Mouse (Mus musculus): ENCODE data around the gene Crip2. TPM values are rescaled to one million over a fixed set of nuclear protein-coding genes. Genes with fewer than 3 reads are reported as not detected.

Gene Crip2
- polyA plus RNA-seq, 1 experiment from 2014 or later, result 78.8 TPM

DNA sequence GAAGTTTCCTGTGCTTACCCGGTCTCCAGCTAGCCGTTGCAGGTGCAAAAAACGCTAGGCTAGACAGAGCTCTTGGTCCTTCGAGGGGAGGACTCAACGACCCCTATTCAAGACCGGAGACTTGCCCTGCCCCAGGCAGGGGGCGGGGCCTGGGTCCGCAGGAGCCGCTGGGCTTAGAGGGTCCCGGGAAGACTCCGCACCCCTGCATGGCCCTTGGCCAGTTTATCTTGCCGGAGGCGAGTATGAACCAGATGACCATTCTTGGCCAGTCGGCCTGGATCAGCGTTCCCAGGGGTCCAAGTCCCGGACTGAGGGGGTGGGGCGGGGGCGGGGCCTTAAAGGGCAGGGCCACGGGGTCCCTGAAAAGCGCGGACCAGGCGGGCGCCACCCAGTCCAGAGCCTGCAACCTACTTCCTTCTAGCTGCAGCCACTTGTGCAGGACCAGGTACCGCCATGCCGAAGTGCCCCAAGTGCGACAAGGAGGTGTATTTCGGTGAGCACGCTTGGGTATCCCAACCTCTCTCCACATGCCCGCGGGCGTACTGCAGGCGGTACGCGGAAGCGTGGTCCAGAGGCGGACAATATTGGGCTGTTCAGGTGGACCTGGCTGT, 11.7 kb downstream of the Crip2 start:
- no peaks in the 10 kb centered on the region for H3K36me3 ChIP-seq
- WGBS, result under 1% methylated on average over 36 of the region's 36 CpGs
- H3K27ac ChIP-seq, result no peak overlapping the region
- ATAC-seq (ENCODE audit: insufficient number of reproducible peaks, insufficient read depth, low FRiP score, low TSS enrichment), result no peak
- peaks cover 56% of the 10 kb centered on the region for H3K27me3 ChIP-seq
- peak overlapping the region; percentile 44 for H3K4me3 ChIP-seq
- H3K4me2 ChIP-seq (replicated peaks), result peak overlapping the region; percentile 83
- peaks cover 18% of the 10 kb centered on the region for H3K4me1 ChIP-seq
- H3K9ac ChIP-seq, result peak overlapping the region; percentile 52
- H3K9me3 ChIP-seq, result no peaks in the 10 kb centered on the region

DNA sequence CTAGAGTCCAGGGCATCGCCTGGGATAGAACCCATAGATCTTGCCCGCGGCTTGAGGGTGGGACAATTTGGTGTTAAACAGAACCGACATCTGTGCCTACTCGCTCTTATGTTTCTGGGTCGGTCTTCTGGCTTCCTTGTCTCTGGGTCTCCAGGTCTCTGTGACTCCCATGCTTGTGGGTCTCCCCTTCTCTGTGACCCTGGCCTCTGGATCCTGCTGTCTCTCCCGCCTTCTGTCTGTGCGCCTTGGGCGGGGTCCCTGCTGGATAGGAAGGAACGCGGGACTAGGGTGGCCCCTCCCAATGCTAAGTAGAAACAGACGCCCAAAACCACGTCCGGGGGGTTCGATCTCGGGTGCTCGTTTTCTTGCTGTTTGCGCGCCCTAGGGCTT, 12.2 kb downstream of the Crip2 start:
- no peaks in the 10 kb centered on the region for H3K9me3 ChIP-seq
- H3K4me3 ChIP-seq, result peak overlapping the region; percentile 44
- WGBS, result 15% methylated on average over 19 of the region's 19 CpGs
- H3K36me3 ChIP-seq, result no peaks in the 10 kb centered on the region
- peak overlapping the region; percentile 52; the same call in 1 of the 2 replicates for H3K9ac ChIP-seq
- peaks cover 23% of the 10 kb centered on the region for H3K4me1 ChIP-seq
- H3K27me3 ChIP-seq, result peaks cover 51% of the 10 kb centered on the region
- ATAC-seq (ENCODE audit: insufficient number of reproducible peaks, insufficient read depth, low FRiP score, low TSS enrichment), result no peak
- H3K27ac ChIP-seq, result no peak overlapping the region
- H3K4me2 ChIP-seq (replicated peaks), result peak overlapping the region; percentile 83

- 78% methylated on average over 6 of the region's 6 CpGs for WGBS
- Histone ChIP-seq H3K9ac (no peak overlapping the region), H3K9me3 (no peaks in the 10 kb centered on the region), H3K27ac (no peak overlapping the region), H3K4me1 (peaks cover 23% of the 10 kb centered on the region), H3K36me3 (no peaks in the 10 kb centered on the region), H3K27me3 (peaks cover 43% of the 10 kb centered on the region), H3K4me3 (no peak overlapping the region), H3K4me2 (replicated peaks) (no peak overlapping the region)
- ATAC-seq (ENCODE audit: insufficient number of reproducible peaks, insufficient read depth, low FRiP score, low TSS enrichment), result no peak
Measured at GRCm38 (mm10) chr12:113152991-113153525, 13.0 kb downstream of the Crip2 start.

- Histone ChIP-seq H3K4me2 (replicated peaks) (no peak overlapping the region), H3K4me3 (no peak overlapping the region), H3K27me3 (peaks cover 37% of the 10 kb centered on the region), H3K9me3 (no peaks in the 10 kb centered on the region), H3K36me3 (no peaks in the 10 kb centered on the region), H3K4me1 (peaks cover 23% of the 10 kb centered on the region), H3K9ac (no peak overlapping the region), H3K27ac (no peak overlapping the region)
- 93% methylated on average over 7 of the region's 7 CpGs for WGBS
- ATAC-seq (ENCODE audit: insufficient number of reproducible peaks, insufficient read depth, low FRiP score, low TSS enrichment), result no peak
Measured at GRCm38 (mm10) chr12:113153971-113154370, 13.9 kb downstream of the Crip2 start.

DNA sequence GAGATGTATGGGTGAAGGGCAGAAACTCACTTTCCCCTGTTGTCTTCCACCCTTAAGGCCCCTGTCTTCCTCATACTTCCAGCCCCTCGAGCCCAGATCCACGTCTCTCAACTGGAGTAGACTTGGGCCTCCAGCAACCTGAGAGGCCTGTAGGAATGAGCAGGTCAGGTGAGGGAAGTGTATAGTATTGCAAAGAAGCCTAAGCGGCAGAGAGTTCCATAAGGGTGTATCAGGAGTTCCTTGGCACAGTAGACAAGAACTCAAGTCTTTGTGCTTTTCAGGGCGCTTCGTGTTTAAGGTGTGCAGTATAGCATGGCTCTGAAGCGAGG, 14.7 kb downstream of the Crip2 start:
- peaks cover 23% of the 10 kb centered on the region for H3K4me1 ChIP-seq
- no peak for ATAC-seq (ENCODE audit: insufficient number of reproducible peaks, insufficient read depth, low FRiP score, low TSS enrichment)
- no peaks in the 10 kb centered on the region for H3K36me3 ChIP-seq
- H3K27ac ChIP-seq, result no peak overlapping the region
- no peak overlapping the region for H3K9ac ChIP-seq
- H3K4me3 ChIP-seq, result peak overlapping the region; percentile 39; the same call in 1 of the 2 replicates
- no peaks in the 10 kb centered on the region for H3K9me3 ChIP-seq
- 73% methylated on average over 6 of the region's 6 CpGs for WGBS
- peak overlapping the region; percentile 84 for H3K4me2 ChIP-seq (replicated peaks)
- peaks cover 31% of the 10 kb centered on the region for H3K27me3 ChIP-seq

- Histone ChIP-seq H3K4me1 (peaks cover 23% of the 10 kb centered on the region), H3K9ac (peak overlapping the region; percentile 64; the same call in 1 of the 2 replicates), H3K27ac (peak overlapping the region; percentile 76), H3K4me3 (peak overlapping the region; percentile 39), H3K36me3 (no peaks in the 10 kb centered on the region), H3K27me3 (peaks cover 26% of the 10 kb centered on the region), H3K4me2 (replicated peaks) (peak overlapping the region; percentile 84), H3K9me3 (no peaks in the 10 kb centered on the region)
- 3% methylated on average over 32 of the region's 32 CpGs for WGBS
- ATAC-seq (ENCODE audit: insufficient number of reproducible peaks, insufficient read depth, low FRiP score, low TSS enrichment), result no peak
Measured at GRCm38 (mm10) chr12:113155076-113155771, 15.2 kb downstream of the Crip2 start.

DNA sequence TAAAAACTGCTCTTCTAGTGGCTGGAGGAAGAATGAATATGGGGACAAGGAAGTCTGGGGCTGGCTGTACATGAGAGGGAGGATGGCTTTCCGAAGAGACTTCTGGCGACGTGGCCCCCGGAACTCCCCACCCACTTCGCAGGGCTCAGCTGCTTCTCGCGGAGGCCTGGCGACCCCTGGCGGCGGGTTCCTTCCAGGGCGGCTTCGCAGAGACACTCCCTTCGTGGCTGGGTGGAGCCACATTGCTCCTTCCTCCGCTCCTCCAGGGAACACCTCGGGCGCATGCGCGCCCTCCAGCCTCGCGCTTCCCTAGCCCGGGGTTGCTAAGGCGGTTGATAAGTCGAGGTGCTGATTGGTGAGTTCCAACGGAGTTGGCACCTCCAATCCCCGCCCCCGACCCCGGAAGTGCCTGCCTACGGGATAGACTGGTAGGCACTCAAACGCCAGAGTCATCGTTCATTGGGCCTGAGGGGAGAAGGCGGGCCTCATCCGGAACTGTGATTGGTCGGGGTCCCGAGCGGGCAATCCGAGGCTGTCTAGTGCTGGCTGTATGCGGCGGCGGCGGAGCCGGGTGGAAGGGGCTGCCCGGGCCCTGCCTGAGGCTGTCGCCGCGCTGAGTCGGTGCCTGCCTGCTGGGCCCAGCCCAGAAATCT, 16.0 kb downstream of the Crip2 start, which contains the start of gene Tedc1:
TSS of gene Tedc1 (plus strand) at position 535 of the 653 bp plus-strand sequence.
- WGBS, result under 1% methylated on average over 46 of the region's 46 CpGs
- H3K27ac ChIP-seq, result peak within 1 kb of the TSS; percentile 76

DNA sequence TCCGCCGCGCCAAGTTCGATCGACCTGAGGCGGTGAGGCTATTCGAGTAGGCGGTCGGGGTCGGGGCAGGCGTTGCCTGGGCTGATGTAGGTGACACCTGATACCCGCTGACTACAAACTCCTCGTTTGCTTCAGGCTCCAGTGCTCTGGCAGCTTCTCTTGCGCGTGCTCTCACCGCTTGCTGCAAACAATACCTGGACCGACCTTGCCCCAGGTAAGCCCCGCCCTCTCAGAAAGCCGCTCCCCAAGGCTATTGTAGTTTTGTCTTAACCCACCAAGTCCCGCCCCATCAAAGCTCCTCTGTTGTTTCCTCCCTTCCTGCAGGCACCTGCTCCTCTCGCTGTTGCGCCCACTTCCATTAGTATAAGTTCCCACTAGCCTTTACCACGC, 16.5 kb downstream of the Crip2 start:
- Histone ChIP-seq H3K9me3 (no peaks in the 10 kb centered on the region), H3K27ac (peak overlapping the region; percentile 14; the same call in 1 of the 2 replicates), H3K36me3 (peaks cover 4% of the 10 kb centered on the region; the same call in 1 of the 2 replicates), H3K4me2 (replicated peaks) (peak overlapping the region; percentile 80), H3K9ac (peak overlapping the region; percentile 35), H3K27me3 (peaks cover 14% of the 10 kb centered on the region), H3K4me3 (peak overlapping the region; percentile 53), H3K4me1 (peaks cover 23% of the 10 kb centered on the region)
- WGBS, result under 1% methylated on average over 23 of the region's 23 CpGs
- no peak; the same call in 1 of the 2 replicates for ATAC-seq (ENCODE audit: insufficient number of reproducible peaks, insufficient read depth, low FRiP score, low TSS enrichment)

More for the DNA sequence above, 16.0 kb downstream of the Crip2 start, which contains the start of gene Tedc1:
- Histone ChIP-seq H3K9ac (peak within 1 kb of the TSS; percentile 64), H3K36me3 (no peaks in the 10 kb centered on the region), H3K9me3 (no peaks in the 10 kb centered on the region), H3K4me2 (replicated peaks) (peak within 1 kb of the TSS; percentile 84), H3K27me3 (peaks cover 19% of the 10 kb centered on the region), H3K4me3 (peak within 1 kb of the TSS; percentile 53), H3K4me1 (peaks cover 23% of the 10 kb centered on the region)
- peak; percentile 96 for ATAC-seq (ENCODE audit: insufficient number of reproducible peaks, insufficient read depth, low FRiP score, low TSS enrichment)

DNA sequence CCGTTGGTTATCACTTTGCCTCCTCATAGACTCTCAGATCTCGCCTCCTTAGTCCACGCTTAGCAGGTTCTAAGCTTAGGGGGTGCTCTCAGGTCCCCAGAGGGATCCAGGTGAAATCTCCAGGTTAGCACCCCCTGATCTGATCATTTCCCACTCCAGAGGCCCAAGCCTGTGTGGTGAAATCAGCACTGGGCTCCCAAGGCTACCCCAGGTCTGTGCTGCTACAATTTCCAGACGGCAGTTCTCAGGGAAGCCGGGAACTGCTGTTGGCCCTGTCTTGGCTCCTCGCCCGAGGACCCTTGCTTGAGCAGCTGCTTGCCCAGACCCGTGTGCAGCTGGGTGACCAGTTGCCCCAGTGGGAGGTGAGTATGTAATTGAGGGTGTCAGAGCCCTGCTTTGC, 17.0 kb downstream of the Crip2 start:
- H3K27ac ChIP-seq, result no peak overlapping the region
- peak overlapping the region; percentile 35 for H3K9ac ChIP-seq
- H3K27me3 ChIP-seq, result peaks cover 9% of the 10 kb centered on the region; the same call in 1 of the 2 replicates
- no peaks in the 10 kb centered on the region for H3K9me3 ChIP-seq
- peak overlapping the region; percentile 80 for H3K4me2 ChIP-seq (replicated peaks)
- ATAC-seq (ENCODE audit: insufficient number of reproducible peaks, insufficient read depth, low FRiP score, low TSS enrichment), result no peak
- peaks cover 21% of the 10 kb centered on the region for H3K4me1 ChIP-seq
- H3K4me3 ChIP-seq, result peak overlapping the region; percentile 53
- 33% methylated on average over 8 of the region's 8 CpGs for WGBS
- H3K36me3 ChIP-seq, result peaks cover 9% of the 10 kb centered on the region

- H3K27ac ChIP-seq, result no peak overlapping the region
- peak overlapping the region; percentile 80 for H3K4me2 ChIP-seq (replicated peaks)
- ATAC-seq (ENCODE audit: insufficient number of reproducible peaks, insufficient read depth, low FRiP score, low TSS enrichment), result no peak
- H3K27me3 ChIP-seq, result peaks cover 4% of the 10 kb centered on the region; the same call in 1 of the 2 replicates
- H3K4me3 ChIP-seq, result peak overlapping the region; percentile 53
- H3K36me3 ChIP-seq, result peaks cover 12% of the 10 kb centered on the region
- 91% methylated on average over 8 of the region's 8 CpGs for WGBS
- H3K4me1 ChIP-seq, result peaks cover 16% of the 10 kb centered on the region
- peak overlapping the region; percentile 35 for H3K9ac ChIP-seq
- no peaks in the 10 kb centered on the region for H3K9me3 ChIP-seq
Measured at GRCm38 (mm10) chr12:113157521-113157920, 17.5 kb downstream of the Crip2 start.

DNA sequence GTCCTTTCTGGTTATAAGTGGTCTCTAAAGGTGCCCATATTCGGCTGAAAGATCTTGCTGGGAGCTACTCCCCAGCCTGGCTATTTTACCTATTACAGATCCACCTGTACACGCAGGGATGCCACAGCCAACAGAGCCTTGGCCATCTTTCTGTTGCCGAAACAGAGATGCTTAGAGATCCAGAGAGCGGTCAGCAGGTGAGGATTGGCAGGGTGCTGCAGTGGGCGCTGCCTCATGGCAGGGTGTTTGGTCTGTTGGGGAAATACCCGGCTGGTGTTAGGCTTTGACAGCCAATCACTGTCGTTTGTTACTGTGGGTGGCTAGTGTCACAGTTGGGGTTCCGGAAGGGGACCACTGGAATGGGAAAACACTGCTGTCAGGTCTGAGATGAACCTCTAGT, 17.9 kb downstream of the Crip2 start:
- peak overlapping the region; percentile 53; the same call in 1 of the 2 replicates for H3K4me3 ChIP-seq
- H3K4me2 ChIP-seq (replicated peaks), result no peak overlapping the region
- H3K36me3 ChIP-seq, result peaks cover 12% of the 10 kb centered on the region
- H3K27ac ChIP-seq, result no peak overlapping the region
- H3K9me3 ChIP-seq, result no peaks in the 10 kb centered on the region
- WGBS, result 86% methylated on average over 8 of the region's 8 CpGs
- H3K4me1 ChIP-seq, result peaks cover 14% of the 10 kb centered on the region
- ATAC-seq (ENCODE audit: insufficient number of reproducible peaks, insufficient read depth, low FRiP score, low TSS enrichment), result no peak
- no peaks in the 10 kb centered on the region; the same call in 1 of the 2 replicates for H3K27me3 ChIP-seq
- no peak overlapping the region for H3K9ac ChIP-seq
